Mouse (Mus musculus) inflammation-experienced regulatory T-cells, adult 6 months (primary cell): Measurements from ENCODE around the gene Lrrc14b. TPM values are rescaled to one million over a fixed set of nuclear protein-coding genes. Genes with fewer than 3 reads are reported as not detected.

ENCODE experiments used
- ATAC-seq: one replicate; pipeline ENCODE4 v1.8.0; 2017
- polyA plus RNA-seq, 3 experiments: library from polyadenylated mRNA; unstranded; fragments of 100-300 nt; shearing (Covaris generic); gene quantifications; one replicate each; pipeline ENCODE4 v1.2.1; 2017

Gene Lrrc14b
- not detected for polyA plus RNA-seq

GRCm38 (mm10) chr13:74363859-74364235 lies at the start of gene Lrrc14b:
Gene Lrrc14b, minus strand, starts transcription at chr13:74364005.
- no peak for ATAC-seq

DNA sequence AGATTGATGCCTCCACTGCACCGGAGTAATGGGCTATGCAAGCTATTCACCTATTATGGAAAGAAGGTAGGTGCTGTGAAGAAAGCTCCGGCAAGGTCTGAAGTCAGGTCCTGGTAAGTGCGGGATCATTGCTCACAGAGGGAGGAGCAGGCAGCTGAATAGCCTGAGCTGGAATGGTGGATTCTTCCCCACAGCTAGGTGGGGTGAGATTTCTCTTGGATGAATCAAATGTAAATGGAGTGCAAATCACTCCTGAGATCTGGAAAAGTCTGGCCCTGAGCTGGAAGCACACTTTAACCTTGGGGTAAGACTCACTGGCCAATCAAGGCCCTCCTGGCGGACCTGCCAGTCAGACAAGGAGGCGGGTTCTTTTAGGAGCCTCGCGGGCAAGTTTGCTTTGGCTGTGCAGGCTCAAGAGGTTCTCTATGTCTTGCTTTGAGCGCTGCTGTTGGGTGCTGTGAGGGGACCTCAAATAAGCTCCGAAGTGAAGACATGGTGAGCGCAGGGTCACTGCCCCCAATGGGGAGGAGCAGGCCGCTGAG lies 35.6 kb upstream of the Lrrc14b start, which contains the start of gene Ftl1-ps1:
Ftl1-ps1 (plus strand) TSS at position 397 of the 542 bp plus-strand sequence.
- ATAC-seq = no peak

DNA sequence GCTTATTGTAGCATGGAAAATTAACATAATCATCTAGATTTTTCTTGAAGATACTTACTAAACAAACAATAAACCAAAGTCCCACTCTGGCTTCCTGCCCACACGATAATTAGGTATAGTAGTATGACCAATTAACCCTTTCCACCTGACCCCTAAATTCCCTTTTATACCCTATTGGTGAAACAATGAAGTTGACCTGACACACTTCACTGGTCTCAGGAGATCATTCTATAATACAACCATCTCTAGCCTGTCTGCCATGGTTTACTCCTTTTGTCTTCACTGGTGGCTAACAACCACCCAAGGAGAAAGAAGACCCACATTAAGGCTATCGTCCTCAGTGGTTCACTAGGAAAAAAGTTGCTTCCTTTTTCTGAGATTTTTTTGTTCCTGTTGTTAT lies 27.4 kb upstream of the Lrrc14b start:
- ATAC-seq = no peak

DNA sequence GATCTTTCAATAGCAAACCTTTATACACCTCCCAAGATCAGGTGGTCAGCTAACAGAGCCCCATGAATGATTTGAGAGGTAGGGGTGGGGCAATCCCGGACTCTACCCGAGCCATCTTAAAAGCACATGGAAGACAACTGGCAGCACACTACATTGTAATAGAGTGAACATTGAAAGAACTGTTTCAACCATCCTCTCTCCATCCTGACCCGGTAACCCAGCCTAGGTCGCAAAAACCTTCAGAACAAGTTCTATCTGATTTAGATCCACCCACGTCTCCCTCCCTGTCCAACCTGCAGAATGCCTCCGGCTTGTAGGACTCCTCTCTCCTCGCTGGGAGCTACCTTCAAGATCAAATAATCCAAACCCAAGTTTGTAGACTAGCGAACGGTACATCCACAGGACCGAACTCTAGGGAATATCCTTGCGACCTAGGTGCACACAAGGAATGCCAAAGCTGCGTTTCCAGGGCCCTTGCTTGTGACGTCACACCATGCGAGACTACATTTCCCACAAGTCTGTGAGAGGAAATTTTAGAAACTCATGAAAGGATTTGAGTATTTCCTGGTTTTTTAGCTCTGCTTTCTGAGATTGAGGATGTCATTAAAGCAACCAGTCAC lies 26.7 kb upstream of the Lrrc14b start, which contains the start of gene Zfp72:
Zfp72 (minus strand) TSS at position 466 of the 620 bp plus-strand sequence.
- ATAC-seq = peak; percentile 96

- ATAC-seq = no peak
These were observed 25.9 kb upstream of the Lrrc14b start for GRCm38 (mm10) chr13:74389730-74390129.

DNA sequence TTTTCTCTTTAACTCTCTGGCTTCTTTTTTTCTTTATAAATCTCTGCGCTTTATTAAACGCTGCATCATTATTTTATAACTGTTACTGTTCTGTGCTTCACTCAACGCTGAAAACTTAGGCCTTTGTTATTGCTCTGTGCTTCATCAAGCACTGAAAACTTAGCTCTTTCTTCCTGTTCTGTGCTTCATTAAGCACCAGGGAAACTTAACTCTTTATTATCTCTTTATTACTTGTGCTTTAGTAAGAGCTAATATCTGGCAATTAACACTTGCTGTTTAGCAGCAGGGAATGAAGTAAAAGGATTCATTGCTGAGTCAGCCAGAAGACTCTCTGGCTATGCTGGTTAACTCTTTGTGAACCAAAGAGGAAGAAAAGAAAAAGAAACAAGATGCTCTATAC lies 18.5 kb upstream of the Lrrc14b start:
- ATAC-seq = no peak

- ATAC-seq = no peak
These were observed 17.9 kb upstream of the Lrrc14b start for GRCm38 (mm10) chr13:74381533-74382276.

DNA sequence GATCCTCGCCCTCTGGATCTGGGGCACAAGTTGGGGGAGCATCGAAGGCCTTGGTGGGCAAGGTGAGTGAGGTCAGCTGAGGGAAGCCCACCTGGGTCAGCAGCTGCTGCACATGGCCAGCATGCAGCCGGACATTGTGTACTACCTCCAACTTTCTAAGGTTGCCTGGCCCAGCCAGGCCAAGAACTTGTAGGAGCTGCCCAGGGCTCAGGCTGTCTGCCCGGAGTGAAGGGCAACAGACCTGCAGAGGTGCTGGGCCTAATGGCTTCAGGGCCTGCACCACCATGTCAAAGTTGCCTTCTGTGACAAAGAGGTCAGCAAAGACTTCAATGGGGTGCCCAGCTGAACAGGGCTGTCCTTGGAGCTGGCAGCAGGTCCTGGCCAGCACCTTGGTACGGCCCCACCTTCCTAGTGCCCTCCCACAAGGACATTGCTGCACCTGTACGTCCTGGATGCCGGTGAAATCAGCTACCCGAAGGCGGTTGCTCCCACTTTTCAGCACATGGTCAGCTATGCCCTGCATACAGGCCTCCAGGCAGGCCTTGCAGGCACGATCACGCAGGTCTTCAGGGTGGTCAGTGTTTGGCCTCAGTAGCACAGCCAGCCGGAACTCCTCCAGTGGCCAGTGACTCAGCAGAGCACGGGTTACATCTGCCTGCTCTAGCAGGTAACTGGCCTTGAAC lies 488 bp downstream of the Lrrc14b start:
- no peak for ATAC-seq

DNA sequence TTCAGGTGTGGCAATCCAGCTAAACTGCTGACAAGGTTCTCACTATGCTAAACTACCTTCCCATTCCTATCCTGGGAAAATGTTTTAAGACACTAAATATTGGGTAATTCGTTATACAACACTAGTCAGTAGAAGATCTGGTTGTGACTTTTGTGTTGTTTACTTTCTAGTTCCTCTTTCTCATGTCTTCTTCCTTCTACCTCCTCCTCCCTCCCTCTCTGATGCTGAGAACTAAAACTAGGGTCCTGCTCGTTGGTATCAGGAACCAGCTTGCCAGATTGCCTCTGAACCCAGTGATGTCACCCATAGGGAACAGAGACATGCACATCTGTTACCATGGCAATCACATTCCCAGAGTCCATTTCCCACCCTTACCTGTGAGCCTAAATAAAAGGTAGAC lies 1.6 kb downstream of the Lrrc14b start:
- ATAC-seq = no peak

- no peak for ATAC-seq
These were observed 7.3 kb downstream of the Lrrc14b start for GRCm38 (mm10) chr13:74356491-74356890.

DNA sequence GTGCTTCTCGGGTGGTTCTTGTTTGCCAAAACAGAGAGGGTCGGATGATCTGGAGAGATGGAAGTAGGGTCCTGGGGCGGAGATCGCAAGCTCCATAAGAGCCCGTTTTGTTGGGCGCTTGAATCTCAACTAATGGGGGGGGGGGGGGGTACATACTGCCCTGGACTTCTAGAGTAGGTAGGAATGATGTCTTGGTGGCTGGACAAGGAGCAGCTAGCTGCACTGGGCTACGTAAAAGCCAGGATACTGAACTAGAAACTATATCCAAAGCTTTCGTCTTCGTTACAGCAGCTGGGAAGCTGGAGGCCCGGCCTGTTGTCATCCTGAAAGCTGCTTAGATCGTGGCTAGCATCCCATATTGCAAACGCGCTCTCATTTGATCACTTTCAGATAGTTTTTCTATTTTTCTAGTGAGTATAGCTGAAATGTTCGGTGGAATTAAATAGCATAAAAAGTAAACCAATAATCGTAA lies 13.3 kb downstream of the Lrrc14b start:
- peak; percentile 55 for ATAC-seq

DNA sequence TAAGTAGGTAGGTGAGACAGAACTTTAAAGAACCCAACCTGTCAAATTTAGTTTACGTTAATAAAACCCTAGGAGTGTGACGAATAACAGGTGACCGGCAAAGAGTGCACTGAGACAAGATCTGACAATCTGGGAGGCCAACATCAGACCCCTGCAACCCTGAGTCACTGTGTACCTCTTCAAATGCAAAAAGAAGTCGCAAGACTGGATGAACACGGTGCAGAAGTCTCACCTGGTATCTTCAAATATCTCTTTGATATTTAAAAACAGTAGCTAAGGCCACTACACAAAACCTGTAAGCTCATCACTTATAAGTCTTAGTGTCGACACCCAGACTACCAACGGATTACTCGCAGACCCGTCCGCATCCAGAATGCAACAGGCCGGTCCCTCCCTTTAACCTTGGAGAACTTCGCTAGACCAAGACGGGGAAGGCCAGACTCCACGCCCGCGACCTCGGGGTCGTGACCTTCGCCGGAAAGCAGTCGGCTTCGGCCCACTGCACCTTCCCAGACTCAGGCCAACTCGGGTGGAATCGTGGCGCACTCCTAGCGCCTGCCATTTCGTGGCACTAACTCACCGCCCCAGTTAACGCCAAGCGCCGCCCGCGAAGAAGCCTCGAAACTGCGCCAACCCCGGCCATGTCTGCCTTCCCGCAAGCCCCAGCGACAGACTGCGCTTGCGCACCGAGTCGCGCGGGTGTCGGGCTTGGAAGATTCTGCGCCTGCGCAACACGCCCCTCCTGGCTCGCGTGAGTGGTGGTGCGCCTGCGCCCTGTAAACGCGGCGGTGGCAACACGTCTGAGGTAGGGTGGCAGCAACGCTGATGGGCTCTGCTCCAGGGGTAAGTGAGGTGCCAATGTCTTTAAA lies 14.0 kb downstream of the Lrrc14b start, which contains the start of the genes Sdha and Ccdc127:
Sdha (minus strand) TSS at position 715 of the 869 bp plus-strand sequence.
Ccdc127 (plus strand) TSS at position 744 of the 869 bp plus-strand sequence.
- peak; percentile 92 for ATAC-seq

- peak; percentile 97 for ATAC-seq
These were observed 22.8 kb downstream of the Lrrc14b start for GRCm38 (mm10) chr13:74341036-74341435.

DNA sequence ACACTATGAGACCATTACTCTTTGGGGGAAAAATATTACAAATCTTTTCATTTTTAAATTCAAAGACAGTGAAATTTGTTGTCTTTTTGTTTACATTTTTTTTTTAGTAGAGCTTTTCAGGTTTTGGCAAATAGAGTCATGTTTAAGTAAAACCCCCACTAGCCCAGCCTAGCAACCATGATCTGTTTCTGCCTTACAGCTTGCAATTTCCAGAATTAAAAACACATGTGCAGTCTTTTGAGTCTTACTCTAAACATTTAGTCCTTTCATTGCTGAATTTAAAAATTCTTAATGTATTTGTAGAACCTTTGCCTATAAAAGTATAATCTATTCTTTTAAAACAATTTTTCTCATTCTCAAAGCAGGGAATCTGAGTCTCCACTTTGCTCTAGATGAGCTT lies 34.5 kb downstream of the Lrrc14b start:
- ATAC-seq = no peak

- ATAC-seq = peak; percentile 99
These were observed 46.5 kb downstream of the Lrrc14b start, which contains the start of gene Pdcd6 for GRCm38 (mm10) chr13:74317170-74317849. Gene Pdcd6, minus strand, starts transcription at chr13:74317580.

- no peak for ATAC-seq
These were observed 47.0 kb downstream of the Lrrc14b start for GRCm38 (mm10) chr13:74316789-74317169.

- ATAC-seq = no peak
These were observed 47.4 kb downstream of the Lrrc14b start for GRCm38 (mm10) chr13:74316386-74316785.

DNA sequence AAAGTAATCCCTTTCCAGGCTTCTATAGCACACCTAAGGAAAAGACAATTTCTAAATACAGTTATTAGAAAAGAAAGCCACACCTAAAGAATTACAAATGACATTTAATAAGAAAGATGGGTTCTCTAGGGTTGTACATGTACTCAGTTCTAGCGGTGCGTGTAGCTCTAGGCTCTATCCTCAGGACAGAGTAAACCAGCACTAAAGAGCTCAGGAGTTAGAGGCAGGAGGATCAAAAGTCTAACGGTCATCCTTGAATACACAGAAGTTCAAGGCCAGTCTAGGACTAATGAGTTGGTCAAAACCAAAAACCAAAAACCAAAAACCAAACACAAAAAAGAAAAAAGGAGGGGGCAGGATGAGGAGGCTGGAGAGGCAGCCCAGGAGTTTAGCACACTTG lies 49.2 kb downstream of the Lrrc14b start:
- ATAC-seq = no peak
